Mouse (Mus musculus) gastrocnemius, postnatal 25 days (tissue): ENCODE results near the gene Clca3a2. TPM values are rescaled to one million over a fixed set of nuclear protein-coding genes. Genes with fewer than 3 reads are reported as not detected.
"Not testable (repeated sequence)": the region's sequence is repeated elsewhere in the genome, so short reads cannot be mapped to it uniquely, and the experiment has no call there.

ENCODE experiments used
- DNase-seq: peaks from one replicate; pipeline ENCODE4 v3.0.0; 2022
- long read RNA-seq, 2 experiments: library from polyadenylated mRNA; stranded (forward); transcript quantifications; one replicate each; pipeline ENCODE4 v2.0.0; 2021
- total RNA-seq, 2 experiments: library from RNA; stranded (reverse); gene quantifications; 1 replicate in 1 of 2; 2 replicates in 1 of 2; pipeline ENCODE4 v1.2.3; 2021

The Clca3a2 gene
- total RNA-seq: not detected
- long read RNA-seq, experiment 1: 0 reads
- long read RNA-seq, experiment 2: 0 reads

- not testable (repeated sequence) for DNase-seq
Observed at GRCm38 (mm10) chr3:144819219-144819618, at the start of gene Clca3a2. Gene Clca3a2 (minus strand): TSS chr3:144819494.

GRCm38 (mm10) chr3:144849584-144849983, 30.3 kb upstream of the Clca3a2 start:
- no peak for DNase-seq

- DNase-seq: not testable (repeated sequence)
Observed at GRCm38 (mm10) chr3:144849014-144849556, 29.8 kb upstream of the Clca3a2 start, which contains the start of gene Clca3b. Gene Clca3b (minus strand): TSS chr3:144849357.

GRCm38 (mm10) chr3:144827257-144827656, 8.0 kb upstream of the Clca3a2 start:
- no peak for DNase-seq

GRCm38 (mm10) chr3:144825151-144825550, 5.9 kb upstream of the Clca3a2 start:
- DNase-seq: peak; percentile 39

GRCm38 (mm10) chr3:144823331-144823730, 4.0 kb upstream of the Clca3a2 start:
- no peak for DNase-seq

GRCm38 (mm10) chr3:144820632-144821031, 1.3 kb upstream of the Clca3a2 start:
- DNase-seq: no peak

- DNase-seq: not testable (repeated sequence)
Observed at GRCm38 (mm10) chr3:144813336-144813735, 6.0 kb downstream of the Clca3a2 start.

GRCm38 (mm10) chr3:144811821-144812220, 7.5 kb downstream of the Clca3a2 start:
- DNase-seq: no peak

GRCm38 (mm10) chr3:144808153-144808925, 11.0 kb downstream of the Clca3a2 start:
- DNase-seq: not testable (repeated sequence)

GRCm38 (mm10) chr3:144806626-144807025, 12.7 kb downstream of the Clca3a2 start:
- DNase-seq: not testable (repeated sequence)

- no peak for DNase-seq
Observed at GRCm38 (mm10) chr3:144801861-144802260, 17.4 kb downstream of the Clca3a2 start.

GRCm38 (mm10) chr3:144785181-144786148, 33.8 kb downstream of the Clca3a2 start:
- DNase-seq: no peak

- DNase-seq: no peak
Observed at GRCm38 (mm10) chr3:144765161-144765560, 54.1 kb downstream of the Clca3a2 start.

GRCm38 (mm10) chr3:144761454-144761853, 57.8 kb downstream of the Clca3a2 start:
- DNase-seq: no peak

GRCm38 (mm10) chr3:144760592-144761309, 58.5 kb downstream of the Clca3a2 start, which contains the start of gene Clca3a1:
Gene Clca3a1 (minus strand): TSS chr3:144760977.
- no peak for DNase-seq

- DNase-seq: no peak
Observed at GRCm38 (mm10) chr3:144759719-144760118, 59.6 kb downstream of the Clca3a2 start.

GRCm38 (mm10) chr3:144756103-144756502, 63.2 kb downstream of the Clca3a2 start:
- not testable (repeated sequence) for DNase-seq

- no peak for DNase-seq
Observed at GRCm38 (mm10) chr3:144753120-144753519, 66.2 kb downstream of the Clca3a2 start.

- DNase-seq: not testable (repeated sequence)
Observed at GRCm38 (mm10) chr3:144749062-144749963, 70.0 kb downstream of the Clca3a2 start.
